Mouse (Mus musculus) inflammation-experienced regulatory T-cells, adult 6 months (primary cell): Measurements from ENCODE around the gene Sfr1. TPM values are rescaled to one million over a fixed set of nuclear protein-coding genes. Genes with fewer than 3 reads are reported as not detected.

Source experiments
- ATAC-seq: one replicate; pipeline ENCODE4 v1.8.0; 2017
- polyA plus RNA-seq, 3 experiments: library from polyadenylated mRNA; unstranded; fragments of 100-300 nt; shearing (Covaris generic); gene quantifications; one replicate each; pipeline ENCODE4 v1.2.1; 2017

Gene Sfr1
- 100 to 1,000 TPM; 140 to 178 (median 146) TPM for polyA plus RNA-seq

DNA sequence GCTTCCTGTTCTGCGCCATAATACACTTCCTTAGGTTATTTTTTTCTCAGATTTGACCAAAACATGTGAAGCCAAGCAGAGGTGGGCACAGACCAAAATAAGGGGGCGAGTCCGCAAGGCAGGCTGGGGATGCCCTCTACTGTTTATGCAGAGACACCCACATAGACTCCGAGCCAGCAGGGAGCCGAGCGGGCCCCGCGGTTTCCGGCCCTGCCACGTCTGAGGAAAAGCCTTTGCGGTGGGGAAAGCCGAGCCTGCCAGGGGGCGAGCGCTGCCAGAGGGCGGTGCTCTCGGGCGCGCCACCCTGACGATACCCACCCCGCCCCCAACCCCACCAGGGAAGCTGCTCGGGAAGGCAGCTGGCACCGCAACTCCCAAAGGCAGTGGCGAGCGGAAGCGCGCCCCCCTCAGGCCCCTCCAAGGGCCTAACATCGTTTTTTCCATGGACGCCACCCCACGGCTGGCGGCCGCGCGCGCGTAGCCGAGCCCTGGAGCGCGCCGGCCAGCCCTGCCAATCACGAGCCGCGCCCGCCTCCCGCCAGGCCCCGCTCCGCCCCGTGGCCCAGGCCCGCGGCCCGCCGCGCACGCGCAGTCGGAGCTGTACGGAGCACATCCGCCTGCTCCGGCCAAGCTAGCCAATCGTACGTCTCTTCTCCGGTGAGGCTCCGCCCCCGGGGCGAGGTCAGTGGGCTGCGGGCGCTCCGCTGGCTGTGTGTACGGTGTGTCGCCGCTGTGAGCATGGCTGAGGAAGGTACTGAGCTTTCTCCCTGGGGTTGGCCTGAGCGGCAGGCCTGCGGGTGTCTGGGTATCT is at the start of gene Sfr1:
Sfr1 (plus strand) TSS at position 612 of the 811 bp plus-strand sequence.
- ATAC-seq: peak; percentile 82

DNA sequence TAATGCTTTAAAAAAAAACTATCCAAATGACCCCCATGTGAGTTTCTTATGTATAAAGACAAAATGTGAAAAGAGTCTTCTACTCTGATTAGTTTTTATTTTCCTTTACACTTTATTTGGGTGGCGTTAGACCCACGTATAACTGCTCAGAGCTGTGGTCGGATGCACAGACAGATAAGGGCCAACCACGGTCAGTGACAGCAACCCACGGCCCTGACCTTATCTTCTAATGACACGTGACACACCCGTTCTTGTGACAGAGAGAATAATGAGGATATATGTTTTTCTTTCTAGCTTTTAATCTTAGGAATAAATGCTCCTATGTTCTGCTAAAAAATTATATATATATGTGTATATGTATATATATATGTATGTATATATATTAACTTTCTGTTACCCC is 41.9 kb upstream of the Sfr1 start:
- ATAC-seq: no peak

DNA sequence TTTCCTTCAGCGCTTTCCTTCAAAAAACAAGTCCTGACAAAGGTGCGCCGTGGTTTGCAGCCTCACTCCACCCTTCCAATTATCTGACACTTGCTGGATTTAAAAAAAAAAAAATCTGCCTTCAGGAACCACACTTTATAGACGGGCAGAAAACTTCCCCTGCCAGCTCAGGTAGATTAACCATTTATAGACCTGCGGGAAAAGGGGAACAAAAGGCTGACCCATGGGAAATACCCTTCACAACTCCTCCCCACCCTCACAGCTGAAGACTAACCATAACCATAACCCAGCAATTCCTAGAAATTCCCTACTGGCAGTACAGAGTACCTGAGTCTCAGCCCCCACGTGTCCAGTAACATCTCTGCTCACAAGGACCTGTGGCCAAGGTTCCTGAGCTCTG is 39.5 kb upstream of the Sfr1 start, which contains the start of gene Col17a1:
Col17a1 (minus strand) TSS at position 101 of the 400 bp plus-strand sequence.
- no peak for ATAC-seq

DNA sequence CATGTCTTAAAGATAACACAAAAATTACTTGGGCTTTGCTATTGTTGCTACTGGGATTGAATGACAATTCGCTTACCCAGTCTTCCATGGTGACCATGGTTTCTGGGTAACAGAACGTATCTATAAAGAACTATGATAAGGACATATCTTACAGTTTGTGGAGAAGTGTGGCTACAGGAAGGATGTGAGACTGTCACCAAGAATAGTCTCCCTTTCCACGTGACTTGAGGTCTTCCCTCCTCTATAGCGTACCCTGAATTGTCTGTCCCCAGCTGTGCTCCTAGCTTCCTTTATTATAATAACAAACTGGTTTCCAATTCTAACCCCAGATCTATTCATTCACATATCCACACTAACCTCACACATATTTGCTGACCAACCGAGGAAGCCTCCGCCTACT is 35.8 kb upstream of the Sfr1 start:
- ATAC-seq: no peak

- ATAC-seq: no peak
Measured at GRCm38 (mm10) chr19:47696411-47696810, 35.1 kb upstream of the Sfr1 start.

- no peak for ATAC-seq
Measured at GRCm38 (mm10) chr19:47697067-47697466, 34.4 kb upstream of the Sfr1 start.

DNA sequence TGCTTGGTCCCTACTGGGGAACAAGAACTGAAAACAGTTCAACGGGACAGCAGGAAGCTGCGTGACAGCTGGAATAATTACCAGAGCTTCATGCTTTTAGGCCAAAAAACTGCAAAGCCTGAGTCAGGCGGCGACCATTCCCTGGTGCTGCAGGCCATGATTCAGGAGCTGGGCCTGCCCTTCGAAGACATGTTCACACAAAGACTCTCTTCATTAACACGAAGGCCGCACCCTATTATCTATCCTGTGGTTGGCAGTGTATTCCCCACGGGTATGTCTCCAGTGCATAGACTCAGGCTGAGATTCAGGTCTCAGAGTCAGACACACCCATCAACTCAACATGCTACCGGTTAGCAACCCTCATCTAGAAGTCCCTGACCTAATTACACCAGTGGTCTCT is 33.2 kb upstream of the Sfr1 start:
- no peak for ATAC-seq

- ATAC-seq: no peak
Measured at GRCm38 (mm10) chr19:47699743-47700142, 31.7 kb upstream of the Sfr1 start.

DNA sequence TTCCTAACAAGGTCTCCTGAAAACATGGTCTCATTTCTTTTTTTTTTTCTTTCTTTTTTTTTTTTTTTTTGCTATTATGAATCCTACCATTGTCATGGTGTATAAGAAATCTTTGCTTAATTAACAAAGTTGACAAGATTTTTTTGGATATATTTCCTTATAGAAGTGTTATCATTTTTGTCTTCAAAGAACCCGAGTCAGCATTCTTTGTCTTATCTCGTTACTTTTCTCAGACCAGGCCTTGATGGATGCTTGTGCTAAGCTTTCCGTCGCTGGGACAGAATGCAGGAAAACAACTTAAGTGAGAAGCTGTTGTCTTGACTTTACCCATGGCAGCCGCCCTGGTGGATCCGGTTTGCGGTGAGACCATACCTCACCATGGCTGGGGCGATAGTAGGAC is 31.0 kb upstream of the Sfr1 start:
- no peak for ATAC-seq

- no peak for ATAC-seq
Measured at GRCm38 (mm10) chr19:47705080-47705771, 26.3 kb upstream of the Sfr1 start.

DNA sequence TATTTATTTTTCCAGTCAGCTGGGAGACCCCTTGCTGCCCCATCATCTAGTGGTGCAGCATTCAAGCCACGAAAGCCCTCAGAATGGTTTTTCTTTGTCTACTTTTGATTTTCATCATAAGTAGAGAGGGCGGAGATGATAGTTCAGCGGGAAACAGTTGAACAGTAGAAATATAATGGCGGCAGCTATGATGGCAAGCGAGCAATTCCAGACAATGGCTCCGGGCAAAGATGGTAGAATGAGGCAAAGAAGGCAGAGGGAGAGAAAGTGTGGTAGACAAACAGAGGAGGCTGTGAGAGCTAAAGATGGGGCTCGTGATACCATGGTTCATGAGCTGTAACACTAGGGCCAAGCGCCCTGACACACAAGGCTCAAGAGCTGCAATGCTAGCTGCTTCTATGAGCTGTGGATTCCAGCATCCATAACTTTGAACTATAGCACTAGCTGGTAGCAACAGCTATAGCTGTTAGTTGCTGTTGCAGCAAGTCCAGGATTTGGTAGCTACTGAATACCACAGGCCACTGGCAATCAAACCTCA is 25.6 kb upstream of the Sfr1 start:
- ATAC-seq: no peak

DNA sequence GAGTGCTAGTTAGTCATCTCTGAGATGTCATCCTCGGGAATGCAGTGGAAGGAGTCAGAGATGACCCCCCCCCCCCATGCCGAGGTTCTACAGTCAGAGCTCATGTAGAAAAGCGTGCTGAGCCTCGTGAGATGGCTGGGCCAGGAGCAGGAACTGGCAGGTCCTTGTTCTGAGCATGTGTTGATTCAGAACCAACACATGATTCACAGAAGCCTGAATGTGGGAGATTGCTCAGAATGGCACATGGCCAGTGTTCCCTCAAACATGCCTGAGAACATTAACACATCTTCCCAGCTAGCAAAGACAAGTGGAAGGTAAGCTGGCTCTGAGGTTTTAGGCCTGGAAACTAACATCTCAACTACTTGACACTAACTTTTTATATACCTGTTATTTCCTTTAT is 21.1 kb upstream of the Sfr1 start:
- ATAC-seq: no peak

GRCm38 (mm10) chr19:47713457-47713856 is 18.0 kb upstream of the Sfr1 start:
- no peak for ATAC-seq

- ATAC-seq: no peak
Measured at GRCm38 (mm10) chr19:47716144-47716543, 15.3 kb upstream of the Sfr1 start.

- no peak for ATAC-seq
Measured at GRCm38 (mm10) chr19:47719147-47719546, 12.3 kb upstream of the Sfr1 start.

GRCm38 (mm10) chr19:47722471-47722870 is 9.0 kb upstream of the Sfr1 start:
- no peak for ATAC-seq

GRCm38 (mm10) chr19:47724903-47725302 is 6.6 kb upstream of the Sfr1 start:
- ATAC-seq: no peak

DNA sequence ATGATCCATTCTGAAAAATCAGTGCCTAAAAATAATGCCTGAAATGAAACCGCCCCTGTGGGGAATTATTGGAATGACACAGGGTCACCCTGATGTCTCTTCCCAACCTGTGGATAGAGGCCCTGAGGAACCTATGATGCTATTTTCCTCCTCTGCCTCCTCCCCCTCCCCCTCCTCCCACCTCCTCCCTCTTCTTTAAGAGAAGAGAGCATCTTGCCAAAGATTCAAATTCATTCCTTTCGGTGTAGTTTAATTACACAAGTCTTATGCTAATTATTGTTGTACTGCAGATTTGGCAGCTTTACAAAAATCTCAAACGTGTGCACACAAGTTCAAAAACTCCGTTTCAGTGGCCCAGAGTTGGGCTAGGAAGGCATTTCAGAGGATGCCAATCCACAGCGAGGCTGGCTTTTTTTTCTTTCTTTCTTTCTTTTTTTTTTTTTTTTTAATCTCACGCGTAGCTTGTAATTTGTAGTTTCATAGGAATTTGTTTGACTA is 5.8 kb upstream of the Sfr1 start:
- ATAC-seq: no peak

DNA sequence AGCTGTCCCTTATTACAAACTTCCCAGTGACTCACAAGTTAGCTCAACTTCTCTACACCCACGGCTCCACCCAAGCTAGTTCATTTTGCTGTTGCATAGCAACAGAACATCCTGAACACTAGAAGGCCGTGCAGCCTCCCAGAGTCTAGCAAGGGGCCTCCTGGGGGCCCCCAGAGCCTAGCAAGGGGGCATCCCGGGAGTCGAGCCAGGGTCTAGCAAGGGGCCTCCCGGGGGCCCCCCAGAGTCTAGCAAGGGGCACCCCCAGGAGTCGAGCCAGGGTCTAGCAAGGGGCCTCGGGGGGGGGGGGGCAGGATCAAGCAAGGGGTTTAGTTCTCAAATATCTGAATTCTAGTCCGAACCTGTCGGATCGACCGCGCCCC is 801 bp upstream of the Sfr1 start:
- peak; percentile 65 for ATAC-seq

GRCm38 (mm10) chr19:47731931-47732330 is 449 bp downstream of the Sfr1 start:
- ATAC-seq: no peak

DNA sequence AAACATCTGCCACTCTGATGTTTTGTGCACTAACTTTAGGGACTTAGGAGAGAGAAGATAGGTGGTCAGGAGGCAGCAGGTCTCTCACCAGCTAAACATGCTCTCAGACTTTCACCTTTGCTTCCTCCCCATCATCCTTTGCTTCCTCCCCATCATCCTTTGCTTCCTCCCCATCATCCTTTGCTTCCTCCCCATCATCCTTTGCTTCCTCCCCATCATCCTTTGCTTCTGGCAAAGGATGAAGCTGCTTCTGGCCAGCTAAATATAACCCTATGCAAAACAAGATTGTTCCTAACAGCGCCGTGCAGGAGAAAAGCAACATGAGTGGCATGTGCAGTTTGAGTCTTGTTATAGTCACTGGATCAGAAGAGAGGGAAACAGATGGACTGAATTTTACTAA is 15.6 kb downstream of the Sfr1 start:
- ATAC-seq: no peak

GRCm38 (mm10) chr19:47748950-47749349 is 17.5 kb downstream of the Sfr1 start:
- ATAC-seq: no peak

DNA sequence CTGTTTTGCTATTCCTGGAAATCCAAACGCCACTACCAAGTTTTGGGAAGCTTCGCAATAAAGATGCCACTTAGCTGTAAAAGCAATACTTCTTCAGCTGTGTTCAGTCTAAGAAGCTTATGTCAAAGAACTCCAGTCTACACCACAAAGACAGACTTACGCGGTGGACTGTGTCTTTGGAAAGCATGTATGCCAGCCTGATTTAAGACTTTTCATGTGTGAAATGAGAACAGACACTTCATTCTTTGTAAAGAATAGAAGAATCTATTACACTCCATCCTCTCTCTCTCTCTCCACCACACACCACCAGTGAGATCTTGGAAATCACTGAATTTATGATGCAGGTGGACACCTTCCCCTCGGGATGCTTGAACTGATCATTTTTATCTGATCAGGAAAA is 18.9 kb downstream of the Sfr1 start:
- no peak for ATAC-seq

GRCm38 (mm10) chr19:47752456-47752855 is 21.0 kb downstream of the Sfr1 start:
- ATAC-seq: no peak
